Mouse (Mus musculus) lung, postnatal 0 days (tissue): ENCODE measurements around the gene Jmy.

Source experiments
- CTCF ChIP-seq: IDR thresholded peaks from 2 replicates; pipeline ENCODE4 v1.5.1; 2016; ENCODE audit warnings: antibody characterized with exemption, mild to moderate bottlenecking
- EP300 ChIP-seq: IDR thresholded peaks from 2 replicates; pipeline ENCODE4 v1.6.1; 2016; ENCODE audit warnings: antibody characterized with exemption, mild to moderate bottlenecking, control low read depth

- TF ChIP-seq CTCF (no peak), EP300 (no peak)
Observed at GRCm38 (mm10) chr13:93419779-93420178, 79.8 kb downstream of the Jmy start.
